Mouse (Mus musculus) thymus, adult 2 months (tissue): ENCODE results near the gene Nhp2. TPM values are rescaled to one million over a fixed set of nuclear protein-coding genes. Genes with fewer than 3 reads are reported as not detected.
"Not testable (repeated sequence)": the region's sequence is repeated elsewhere in the genome, so short reads cannot be mapped to it uniquely, and the experiment has no call there.

ENCODE experiments used
- DNase-seq: peaks from one replicate; pipeline ENCODE4 v3.0.0; 2021
- H3K27ac ChIP-seq: fragments of 200-500 bp; 2 replicates; pipeline ENCODE4 v1.5.1; 2012; ENCODE audit warnings: low read length, control low read depth; ENCODE audit not compliant: control insufficient read depth, insufficient read depth
- H3K27me3 ChIP-seq: fragments of 200-500 bp; 2 replicates; pipeline ENCODE4 v1.6.1; 2012; ENCODE audit warnings: mild to moderate bottlenecking, low read length, moderate library complexity, mixed read lengths; ENCODE audit not compliant: control insufficient read depth, insufficient read depth
- H3K36me3 ChIP-seq: fragments of 200-500 bp; 2 replicates; pipeline ENCODE4 v1.6.1; 2012; ENCODE audit warnings: mild to moderate bottlenecking, low read length, moderate library complexity; ENCODE audit not compliant: control insufficient read depth, insufficient read depth
- H3K4me1 ChIP-seq: fragments of 200-500 bp; replicated peaks from 2 replicates; pipeline ENCODE4 v1.6.1; 2012; ENCODE audit warnings: low read length; ENCODE audit not compliant: control insufficient read depth, insufficient read depth
- H3K4me3 ChIP-seq: fragments of 200-500 bp; 2 replicates; pipeline ENCODE4 v1.5.1; 2012; ENCODE audit warnings: mild to moderate bottlenecking, low read length, control low read depth, moderate library complexity; ENCODE audit not compliant: control insufficient read depth, insufficient read depth
- CTCF ChIP-seq: fragments of 200-500 bp; IDR thresholded peaks from 2 replicates; pipeline ENCODE4 v1.5.1; 2012; ENCODE audit warnings: mild to moderate bottlenecking, control low read depth, low read length, moderate library complexity, borderline replicate concordance; ENCODE audit not compliant: control insufficient read depth, poor library complexity, insufficient read depth; ENCODE audit errors: extremely low read depth
- POLR2A ChIP-seq: fragments of 200-500 bp; IDR thresholded peaks from 2 replicates; pipeline ENCODE4 v1.6.1; 2012; ENCODE audit warnings: mild to moderate bottlenecking, low read length, control low read depth, moderate library complexity; ENCODE audit not compliant: control insufficient read depth, poor library complexity, insufficient read depth; ENCODE audit errors: extremely low read depth
- WGBS: fragments of 180-500 bp; shearing (Covaris S2); methylation state at CpG from one replicate; pipeline ENCODE4 v1.1.7; 2018; 5-methylcytosine and 5-hydroxymethylcytosine counted together
- polyA plus RNA-seq: library from polyadenylated mRNA; depleted of rRNA; stranded (reverse); fragments of >200 nt; gene quantifications from 2 replicates; pipeline ENCODE4 v1.2.3, GENCODE M21; 2012

The Nhp2 gene
- polyA plus RNA-seq, 1 experiment, result 70.8 TPM

GRCm38 (mm10) chr11:51632130-51632753 is 12.7 kb downstream of the Nhp2 start:
- no peak for TF ChIP-seq POLR2A
- no peak for TF ChIP-seq CTCF
- 44% methylated on average over 6 of the region's 6 CpGs for WGBS
- Histone ChIP-seq H3K27ac (no peak overlapping the region), H3K4me1 (peaks cover 22% of the 10 kb centered on the region), H3K27me3 (no peaks in the 10 kb centered on the region), H3K4me3 (no peak overlapping the region), H3K36me3 (peaks cover 17% of the 10 kb centered on the region)
- DNase-seq, result no peak

GRCm38 (mm10) chr11:51633200-51633599 is 13.7 kb downstream of the Nhp2 start:
- H3K4me1 ChIP-seq, result peaks cover 29% of the 10 kb centered on the region
- not testable (repeated sequence) for H3K27ac ChIP-seq, DNase-seq, H3K4me3 ChIP-seq, H3K36me3 ChIP-seq, H3K27me3 ChIP-seq
- 67% methylated on average over 7 of the region's 7 CpGs for WGBS

GRCm38 (mm10) chr11:51633721-51634120 is 14.2 kb downstream of the Nhp2 start:
- peaks cover 30% of the 10 kb centered on the region for H3K4me1 ChIP-seq
- no peak for TF ChIP-seq POLR2A
- no peak for TF ChIP-seq CTCF
- no peaks in the 10 kb centered on the region for H3K27me3 ChIP-seq
- H3K4me3 ChIP-seq, result no peak overlapping the region
- WGBS, result 97% methylated on average over 3 of the region's 3 CpGs
- no peak for DNase-seq
- peaks cover 5% of the 10 kb centered on the region; the same call in 1 of the 2 replicates for H3K36me3 ChIP-seq
- H3K27ac ChIP-seq, result no peak overlapping the region

- 5% methylated on average over 6 of the region's 6 CpGs for WGBS
- no peaks in the 10 kb centered on the region for H3K27me3 ChIP-seq
- peaks cover 33% of the 10 kb centered on the region for H3K4me1 ChIP-seq
- H3K27ac ChIP-seq, result peak overlapping the region; percentile 93
- TF ChIP-seq CTCF (no peak), POLR2A (no peak)
- H3K36me3 ChIP-seq, result no peaks in the 10 kb centered on the region
- DNase-seq, result no peak
- peak overlapping the region; percentile 71 for H3K4me3 ChIP-seq
Measured at GRCm38 (mm10) chr11:51635127-51635524, 15.6 kb downstream of the Nhp2 start.

- peak within 1 kb of the TSS; percentile 71 for H3K4me3 ChIP-seq
- H3K4me1 ChIP-seq, result peaks cover 38% of the 10 kb centered on the region
- no peaks in the 10 kb centered on the region for H3K27me3 ChIP-seq
- under 1% methylated on average over 61 of the region's 61 CpGs for WGBS
- TF ChIP-seq POLR2A (peak; percentile 67; the same call in 1 of the 2 replicates), CTCF (peak; percentile 61; the same call in 1 of the 2 replicates)
- H3K27ac ChIP-seq, result peak within 1 kb of the TSS; percentile 93
- no peaks in the 10 kb centered on the region for H3K36me3 ChIP-seq
- peak; percentile 85 for DNase-seq
Measured at GRCm38 (mm10) chr11:51635525-51636322, 16.2 kb downstream of the Nhp2 start, which contains the start of gene Rmnd5b. Gene Rmnd5b, minus strand, starts transcription at chr11:51635896.

- 5% methylated on average over 6 of the region's 6 CpGs for WGBS
- TF ChIP-seq POLR2A (no peak), CTCF (no peak)
- DNase-seq, result peak; percentile 82
- no peaks in the 10 kb centered on the region for H3K36me3 ChIP-seq
- H3K4me3 ChIP-seq, result peak overlapping the region; percentile 71
- H3K4me1 ChIP-seq, result peaks cover 42% of the 10 kb centered on the region
- no peaks in the 10 kb centered on the region for H3K27me3 ChIP-seq
- peak overlapping the region; percentile 93 for H3K27ac ChIP-seq
Measured at GRCm38 (mm10) chr11:51636323-51636684, 16.8 kb downstream of the Nhp2 start.
